Mouse (Mus musculus): Measurements from ENCODE around the gene Tmem121b. TPM values are rescaled to one million over a fixed set of nuclear protein-coding genes. Genes with fewer than 3 reads are reported as not detected.
A peak's percentile ranks its signal among the peaks of the same experiment; 100 is the strongest.

The Tmem121b gene
- polyA plus RNA-seq (2014; fragmentation: Nextera tagmentation; extraction: Ambion mirVana) = 3.0 and 3.5 TPM in 2 replicates

GRCm38 (mm10) chr6:120493374-120494181 is at the start of gene Tmem121b:
TSS of gene Tmem121b (minus strand) at chr6:120493807.
- Histone ChIP-seq H3K4me1 (ENCODE audit: control insufficient read depth, insufficient read depth, low read length) (peaks cover 26% of the 10 kb centered on the region), H3K9me3 (replicated peaks; ENCODE audit: control insufficient read depth, low read length) (no peaks in the 10 kb centered on the region), H3K4me2 (ENCODE audit: low read length) (peak within 1 kb of the TSS; percentile 71), H3K4me3 (ENCODE audit: low read depth, low read length) (peak within 1 kb of the TSS; percentile 72), H3K27ac (ENCODE audit: low read depth, low read length) (peak within 1 kb of the TSS; percentile 93), H3K36me3 (ENCODE audit: control insufficient read depth, insufficient read depth, low read length) (no peaks in the 10 kb centered on the region), H3K9ac (ENCODE audit: low read length) (peak within 1 kb of the TSS; percentile 84), H3K27me3 (replicated peaks; ENCODE audit: control insufficient read depth, insufficient read depth, low read length) (peaks cover 5% of the 10 kb centered on the region; the same call in 1 of the 2 replicates)
- ATAC-seq (peak; percentile 92), DNase-seq (ENCODE audit: low spot score) (peak; percentile 93)
- under 1% methylated on average over 58 of the region's 84 CpGs for WGBS

- no peak overlapping the region for H3K4me2 ChIP-seq (ENCODE audit: low read length)
- ATAC-seq = no peak
- no peak overlapping the region for H3K27ac ChIP-seq (ENCODE audit: low read depth, low read length)
- no peaks in the 10 kb centered on the region for H3K9me3 ChIP-seq (replicated peaks; ENCODE audit: control insufficient read depth, low read length)
- no peaks in the 10 kb centered on the region for H3K36me3 ChIP-seq (ENCODE audit: control insufficient read depth, insufficient read depth, low read length)
- no peaks in the 10 kb centered on the region for H3K27me3 ChIP-seq (replicated peaks; ENCODE audit: control insufficient read depth, insufficient read depth, low read length)
- H3K9ac ChIP-seq (ENCODE audit: low read length) = no peak overlapping the region
- H3K4me3 ChIP-seq (ENCODE audit: low read depth, low read length) = no peak overlapping the region
- 13% methylated on average over 1 of the region's 1 CpGs for WGBS
- no peak for DNase-seq (ENCODE audit: low spot score)
- H3K4me1 ChIP-seq (ENCODE audit: control insufficient read depth, insufficient read depth, low read length) = no peaks in the 10 kb centered on the region
These were observed 48.5 kb upstream of the Tmem121b start for GRCm38 (mm10) chr6:120542061-120542460.

GRCm38 (mm10) chr6:120541386-120541785 is 47.8 kb upstream of the Tmem121b start:
- no peak overlapping the region for H3K9ac ChIP-seq (ENCODE audit: low read length)
- H3K4me2 ChIP-seq (ENCODE audit: low read length) = no peak overlapping the region
- H3K4me3 ChIP-seq (ENCODE audit: low read depth, low read length) = no peak overlapping the region
- H3K9me3 ChIP-seq (replicated peaks; ENCODE audit: control insufficient read depth, low read length) = no peaks in the 10 kb centered on the region
- no peaks in the 10 kb centered on the region for H3K4me1 ChIP-seq (ENCODE audit: control insufficient read depth, insufficient read depth, low read length)
- WGBS = 54% methylated on average over 2 of the region's 2 CpGs
- ATAC-seq = no peak
- no peaks in the 10 kb centered on the region for H3K27me3 ChIP-seq (replicated peaks; ENCODE audit: control insufficient read depth, insufficient read depth, low read length)
- H3K36me3 ChIP-seq (ENCODE audit: control insufficient read depth, insufficient read depth, low read length) = no peaks in the 10 kb centered on the region
- no peak overlapping the region for H3K27ac ChIP-seq (ENCODE audit: low read depth, low read length)
- no peak for DNase-seq (ENCODE audit: low spot score)

GRCm38 (mm10) chr6:120539781-120540231 is 46.2 kb upstream of the Tmem121b start:
- no peaks in the 10 kb centered on the region for H3K36me3 ChIP-seq (ENCODE audit: control insufficient read depth, insufficient read depth, low read length)
- no peak for ATAC-seq
- H3K4me3 ChIP-seq (ENCODE audit: low read depth, low read length) = no peak overlapping the region
- H3K9me3 ChIP-seq (replicated peaks; ENCODE audit: control insufficient read depth, low read length) = no peaks in the 10 kb centered on the region
- no peaks in the 10 kb centered on the region for H3K4me1 ChIP-seq (ENCODE audit: control insufficient read depth, insufficient read depth, low read length)
- no peak overlapping the region for H3K9ac ChIP-seq (ENCODE audit: low read length)
- no peaks in the 10 kb centered on the region for H3K27me3 ChIP-seq (replicated peaks; ENCODE audit: control insufficient read depth, insufficient read depth, low read length)
- 58% methylated on average over 10 of the region's 10 CpGs for WGBS
- H3K27ac ChIP-seq (ENCODE audit: low read depth, low read length) = no peak overlapping the region
- no peak overlapping the region for H3K4me2 ChIP-seq (ENCODE audit: low read length)
- peak; percentile 20 for DNase-seq (ENCODE audit: low spot score)

GRCm38 (mm10) chr6:120539132-120539759 is 45.6 kb upstream of the Tmem121b start:
- H3K4me2 ChIP-seq (ENCODE audit: low read length) = peak overlapping the region; percentile 60
- H3K27ac ChIP-seq (ENCODE audit: low read depth, low read length) = no peak overlapping the region
- no peaks in the 10 kb centered on the region for H3K9me3 ChIP-seq (replicated peaks; ENCODE audit: control insufficient read depth, low read length)
- H3K4me1 ChIP-seq (ENCODE audit: control insufficient read depth, insufficient read depth, low read length) = no peaks in the 10 kb centered on the region
- H3K9ac ChIP-seq (ENCODE audit: low read length) = peak overlapping the region; percentile 44; the same call in 1 of the 2 replicates
- ATAC-seq (peak; percentile 95), DNase-seq (ENCODE audit: low spot score) (peak; percentile 90)
- H3K36me3 ChIP-seq (ENCODE audit: control insufficient read depth, insufficient read depth, low read length) = no peaks in the 10 kb centered on the region
- H3K4me3 ChIP-seq (ENCODE audit: low read depth, low read length) = 0 out of 2 replicates have a peak overlapping the region, but pooled peaks have one; percentile 17
- WGBS = 4% methylated on average over 16 of the region's 16 CpGs
- no peaks in the 10 kb centered on the region for H3K27me3 ChIP-seq (replicated peaks; ENCODE audit: control insufficient read depth, insufficient read depth, low read length)

- DNase-seq (ENCODE audit: low spot score) (no peak), ATAC-seq (no peak)
- no peaks in the 10 kb centered on the region for H3K4me1 ChIP-seq (ENCODE audit: control insufficient read depth, insufficient read depth, low read length)
- H3K36me3 ChIP-seq (ENCODE audit: control insufficient read depth, insufficient read depth, low read length) = no peaks in the 10 kb centered on the region
- H3K9ac ChIP-seq (ENCODE audit: low read length) = no peak overlapping the region
- no peak overlapping the region for H3K4me2 ChIP-seq (ENCODE audit: low read length)
- no peaks in the 10 kb centered on the region for H3K27me3 ChIP-seq (replicated peaks; ENCODE audit: control insufficient read depth, insufficient read depth, low read length)
- WGBS = 84% methylated on average over 2 of the region's 2 CpGs
- no peaks in the 10 kb centered on the region for H3K9me3 ChIP-seq (replicated peaks; ENCODE audit: control insufficient read depth, low read length)
- no peak overlapping the region for H3K27ac ChIP-seq (ENCODE audit: low read depth, low read length)
- no peak overlapping the region for H3K4me3 ChIP-seq (ENCODE audit: low read depth, low read length)
These were observed 42.7 kb upstream of the Tmem121b start for GRCm38 (mm10) chr6:120536337-120536736.

GRCm38 (mm10) chr6:120532594-120532993 is 39.0 kb upstream of the Tmem121b start:
- Histone ChIP-seq H3K36me3 (ENCODE audit: control insufficient read depth, insufficient read depth, low read length) (no peaks in the 10 kb centered on the region), H3K27ac (ENCODE audit: low read depth, low read length) (no peak overlapping the region), H3K9me3 (replicated peaks; ENCODE audit: control insufficient read depth, low read length) (no peaks in the 10 kb centered on the region), H3K9ac (ENCODE audit: low read length) (no peak overlapping the region), H3K4me1 (ENCODE audit: control insufficient read depth, insufficient read depth, low read length) (peaks cover 13% of the 10 kb centered on the region; the same call in 1 of the 2 replicates), H3K4me2 (ENCODE audit: low read length) (no peak overlapping the region), H3K27me3 (replicated peaks; ENCODE audit: control insufficient read depth, insufficient read depth, low read length) (no peaks in the 10 kb centered on the region), H3K4me3 (ENCODE audit: low read depth, low read length) (no peak overlapping the region)
- DNase-seq (ENCODE audit: low spot score) = no peak
- WGBS = 88% methylated on average over 1 of the region's 1 CpGs
- no peak for ATAC-seq

- under 1% methylated on average over 72 of the region's 75 CpGs for WGBS
- H3K4me1 ChIP-seq (ENCODE audit: control insufficient read depth, insufficient read depth, low read length) = peaks cover 13% of the 10 kb centered on the region; the same call in 1 of the 2 replicates
- H3K9ac ChIP-seq (ENCODE audit: low read length) = peak within 1 kb of the TSS; percentile 81
- peak within 1 kb of the TSS; percentile 68 for H3K4me2 ChIP-seq (ENCODE audit: low read length)
- no peaks in the 10 kb centered on the region for H3K27me3 ChIP-seq (replicated peaks; ENCODE audit: control insufficient read depth, insufficient read depth, low read length)
- ATAC-seq (peak; percentile 99), DNase-seq (ENCODE audit: low spot score) (peak; percentile 97)
- no peak within 1 kb of the TSS for H3K27ac ChIP-seq (ENCODE audit: low read depth, low read length)
- H3K4me3 ChIP-seq (ENCODE audit: low read depth, low read length) = peak within 1 kb of the TSS; percentile 95
- H3K9me3 ChIP-seq (replicated peaks; ENCODE audit: control insufficient read depth, low read length) = no peaks in the 10 kb centered on the region
- H3K36me3 ChIP-seq (ENCODE audit: control insufficient read depth, insufficient read depth, low read length) = no peaks in the 10 kb centered on the region
These were observed 37.7 kb upstream of the Tmem121b start, which contains the start of gene Hdhd5 for GRCm38 (mm10) chr6:120531020-120531965. TSS of gene Hdhd5 (minus strand) at chr6:120531319.

Data from forebrain, embryonic 14.5 days (tissue).